Mouse (Mus musculus): ENCODE results near the gene Gm29427.
"Not testable (repeated sequence)": the region's sequence is repeated elsewhere in the genome, so short reads cannot be mapped to it uniquely, and the experiment has no call there.

Gene Gm29427

DNA sequence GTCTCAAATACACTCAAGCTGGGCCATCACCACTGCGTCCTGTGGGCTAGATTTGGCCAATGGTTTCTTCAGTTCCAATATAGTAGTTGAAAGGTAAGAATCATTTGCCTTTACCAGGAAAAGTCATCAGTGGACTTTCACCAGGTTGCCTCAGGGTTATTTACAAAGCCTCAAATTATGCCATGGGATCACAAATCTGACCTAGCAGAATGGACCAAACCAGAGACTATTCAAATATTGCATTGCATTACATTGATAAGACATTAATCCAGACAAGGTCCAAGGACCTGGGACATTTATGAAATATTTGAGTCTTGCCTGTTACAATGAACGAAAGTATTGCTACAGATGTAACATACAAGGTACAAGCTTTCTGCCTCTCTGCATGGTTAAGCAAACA lies 37.0 kb downstream of the Gm29427 start:
- no peak for DNase-seq (ENCODE audit: low read depth, low spot score)

GRCm38 (mm10) chr1:130663576-130663975 lies 52.0 kb downstream of the Gm29427 start:
- not testable (repeated sequence) for DNase-seq (ENCODE audit: low read depth, low spot score)

GRCm38 (mm10) chr1:130661454-130661853 lies 54.1 kb downstream of the Gm29427 start, which contains the start of gene C4bp:
TSS of gene C4bp (minus strand) at chr1:130661632.
- no peak for DNase-seq (ENCODE audit: low read depth, low spot score)

DNA sequence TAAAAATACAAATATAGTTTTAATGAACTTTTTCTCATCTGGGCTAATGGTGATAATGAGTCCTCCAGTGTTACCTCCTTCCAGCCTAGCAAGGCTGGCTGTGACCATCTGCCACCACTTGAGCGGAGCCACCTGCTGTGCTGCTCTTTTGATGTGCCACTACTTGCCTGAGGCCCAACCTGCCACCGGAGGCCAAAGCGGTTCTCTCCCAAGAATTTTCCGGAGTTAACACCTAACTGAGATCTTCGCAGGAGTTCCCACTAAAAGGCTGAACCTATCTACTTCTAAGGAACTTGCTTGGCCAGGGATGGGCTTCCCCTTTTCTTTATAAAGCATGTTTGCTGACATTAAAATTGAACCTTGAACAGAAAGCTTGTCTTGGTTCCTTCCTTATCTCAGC lies 56.0 kb downstream of the Gm29427 start:
- DNase-seq (ENCODE audit: low read depth, low spot score) = not testable (repeated sequence)

- DNase-seq (ENCODE audit: low read depth, low spot score) = no peak
Observed at GRCm38 (mm10) chr1:130644103-130644502, 71.5 kb downstream of the Gm29427 start.

DNA sequence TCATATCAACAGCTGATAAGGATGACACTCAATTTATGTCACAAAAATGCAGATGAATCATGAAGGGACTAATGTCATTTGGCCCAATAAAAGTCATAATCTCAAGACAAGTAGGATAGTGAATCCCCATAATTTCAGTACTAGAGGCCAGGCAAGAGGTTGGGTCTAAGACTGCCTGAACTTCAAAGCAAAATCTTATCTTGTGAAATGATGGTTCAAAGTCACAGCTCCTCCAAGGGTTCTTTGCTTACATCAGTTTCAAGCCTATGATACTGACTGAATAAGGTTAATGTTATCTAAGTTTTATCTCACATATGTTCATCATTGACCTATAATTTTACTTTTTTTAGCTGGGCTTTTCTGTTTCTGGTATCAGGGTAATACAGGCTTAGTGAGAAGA lies 74.6 kb downstream of the Gm29427 start:
- DNase-seq (ENCODE audit: low read depth, low spot score) = no peak

DNA sequence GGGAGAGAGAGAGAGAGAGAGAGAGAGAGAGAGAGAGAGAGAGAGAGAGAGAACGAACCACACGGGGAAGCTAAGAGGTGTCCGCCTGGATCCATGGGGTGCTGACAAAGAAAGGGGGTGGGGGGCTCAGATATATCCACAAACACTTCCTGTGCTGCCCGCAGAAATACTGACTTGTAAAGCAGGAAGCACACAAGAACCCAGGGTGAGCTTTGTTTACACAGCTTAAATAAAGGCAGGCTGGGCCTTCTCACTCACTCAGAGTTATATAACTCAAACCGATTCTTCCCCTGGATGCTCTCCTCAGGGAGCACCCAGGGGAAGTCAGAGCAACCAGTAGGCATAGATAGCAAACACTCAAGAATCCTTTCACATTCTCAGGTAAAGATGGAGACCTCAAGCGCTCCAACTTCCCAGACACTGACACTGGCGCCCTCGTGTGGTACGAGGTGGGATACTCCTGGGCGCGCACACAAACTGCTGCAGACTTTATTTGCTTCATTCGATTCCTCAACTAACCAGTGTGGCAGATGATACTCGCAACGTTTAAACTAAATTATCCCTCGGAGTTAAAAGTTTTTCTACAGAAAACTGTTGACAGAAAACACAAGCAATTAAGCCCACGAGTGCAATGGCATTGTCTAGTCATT lies 81.7 kb downstream of the Gm29427 start:
- DNase-seq (ENCODE audit: low read depth, low spot score) = peak; percentile 23

DNA sequence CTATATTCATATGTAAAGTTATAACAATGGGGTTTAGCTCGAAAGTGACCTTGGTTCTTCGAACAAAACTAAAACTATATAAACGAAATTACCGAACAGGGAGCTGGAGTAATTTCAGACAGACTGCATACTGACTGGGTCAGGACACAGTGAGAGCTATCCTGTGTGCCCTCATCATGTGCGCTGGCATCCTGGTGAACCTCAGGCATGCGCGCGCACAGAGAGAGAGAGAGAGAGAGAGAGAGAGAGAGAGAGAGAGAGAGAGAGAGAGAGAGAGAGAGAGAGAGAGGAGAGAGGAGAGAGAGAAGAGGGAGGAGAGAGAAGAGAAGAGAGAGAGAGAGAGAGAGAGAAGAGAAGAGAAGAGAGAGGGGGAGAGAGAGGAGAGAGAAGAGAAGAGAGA lies 82.3 kb downstream of the Gm29427 start:
- DNase-seq (ENCODE audit: low read depth, low spot score) = no peak

DNA sequence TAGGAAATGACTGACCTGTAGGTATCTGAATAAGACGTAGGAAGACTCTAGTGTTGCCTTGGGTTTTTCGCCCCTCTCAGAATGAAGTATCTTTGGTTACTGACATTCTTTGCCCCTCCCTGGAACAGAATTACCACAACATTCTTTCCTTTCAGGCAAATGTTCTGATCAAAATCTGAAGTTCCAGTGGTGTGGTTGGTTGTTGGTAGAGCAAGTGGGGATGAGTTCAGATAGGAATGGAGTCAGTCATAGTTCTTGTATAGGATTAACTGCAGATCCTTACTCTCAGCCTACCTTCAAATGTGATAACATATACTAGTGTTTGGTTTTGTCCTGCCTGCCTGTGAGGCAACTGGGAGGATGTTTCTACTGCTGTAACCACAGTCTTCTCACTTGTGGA lies 86.1 kb downstream of the Gm29427 start, which contains the start of gene Zp3r:
Zp3r (minus strand) TSS at position 101 of the 400 bp plus-strand sequence.
- DNase-seq (ENCODE audit: low read depth, low spot score) = no peak

All from retina, adult 2 months (tissue).